Comparison of ENCODE assay signal across 9 mouse cellular contexts in genomic region chr17:45020155-45020930, GRCm38 (mm10).
DNase-seq lines count a peak whose midpoint lies in the region; ATAC-seq and TF ChIP-seq lines count a peak whose summit lies in the region.
"Had no signal": no experiment of that assay in that cellular context is flagged by ENCODE, and none has a peak within 500 bp of the region (broad histone marks: within the 10 kb centered on the region; RNA-seq: fewer than 3 reads in every experiment).

No protein-coding gene starts in this region.

- no peaks in the 10 kb centered on the region for H3K79me2 ChIP-seq in myocyte (ENCODE audit: control insufficient read depth, insufficient read depth)

- peak; percentile 86 to 92 for DNase-seq in adrenal gland, adult (ENCODE audit: inconsistent age in 2 of 2, low spot score in 1 of 2)
- no peak for DNase-seq in adrenal gland, postnatal 4 days (ENCODE audit: low spot score in 2 of 2)
- DNase-seq in lung, embryonic 14.5 days = peak; percentile 56
- DNase-seq in lung, adult 2 months = no peak
- DNase-seq in left cerebral cortex, postnatal 4 days = no peak
- no peak for DNase-seq in left cerebral cortex, postnatal 10 days (ENCODE audit: extremely low spot score in 1 of 2, low spot score in 2 of 2)

- no peaks in the 10 kb centered on the region for H3K9me3 ChIP-seq in lung, embryonic 14.5 days (ENCODE audit: low read depth, low read length)
- no peaks in the 10 kb centered on the region for H3K9me3 ChIP-seq in heart, embryonic 13.5 days
- H3K9me3 ChIP-seq: liver, embryonic 15.5 days had no signal

- H3K4me2 ChIP-seq in lung, embryonic 14.5 days = no peak overlapping the region
- H3K4me2 ChIP-seq in heart, embryonic 13.5 days = no peak overlapping the region
- H3K4me2 ChIP-seq in myocyte (ENCODE audit: low read depth) = peak overlapping the region; percentile 60
- H3K4me2 ChIP-seq: liver, embryonic 15.5 days had no signal

- H3ac ChIP-seq in myocyte (ENCODE audit: control insufficient read depth, insufficient read length) = no peak overlapping the region

- no peak for ATAC-seq in lung, embryonic 14.5 days (ENCODE audit: insufficient read depth)
- no peak for ATAC-seq in heart, embryonic 13.5 days (ENCODE audit: extremely low read depth, insufficient number of reproducible peaks, low FRiP score, low TSS enrichment)

- TF ChIP-seq CTCF in lung, embryonic 14.5 days (IDR thresholded peaks at IDR 0.05; ENCODE audit: low read depth) = no peak
- TF ChIP-seq CTCF in lung, adult 2 months (IDR thresholded peaks at IDR 0.05; ENCODE audit: insufficient read depth, low read length) = no peak

- WGBS in lung, embryonic 14.5 days = 58% methylated on average over 8 of the region's 8 CpGs
- 53% methylated on average over 8 of the region's 8 CpGs for WGBS in lung, adult 2 months
- WGBS in heart, embryonic 13.5 days = 50% methylated on average over 8 of the region's 8 CpGs

- intact Hi-C loops in left cerebral cortex, postnatal 4 days (cut with DNase I) = no loop called here
- intact Hi-C loops in left cerebral cortex, postnatal 10 days (cut with DNase I) = no loop called here

- H3K9ac ChIP-seq in lung, embryonic 14.5 days = no peak overlapping the region
- 0 out of 2 replicates have a peak overlapping the region, but pooled peaks have one; percentile 1 for H3K9ac ChIP-seq in heart, embryonic 13.5 days
- H3K9ac ChIP-seq: liver, embryonic 15.5 days had no signal

- H3K27me3 ChIP-seq in lung, embryonic 14.5 days (ENCODE audit: insufficient read depth, low read length) = no peaks in the 10 kb centered on the region
- no peaks in the 10 kb centered on the region for H3K27me3 ChIP-seq in heart, embryonic 13.5 days (replicated peaks)
- H3K27me3 ChIP-seq in myocyte (ENCODE audit: control insufficient read depth, insufficient read depth, insufficient read length) = no peaks in the 10 kb centered on the region
- H3K27me3 ChIP-seq: liver, embryonic 15.5 days had no signal

- TF ChIP-seq POLR2A in lung, adult 2 months (IDR thresholded peaks at IDR 0.05; ENCODE audit: borderline replicate concordance, extremely low read depth, low read depth, low read length) = no peak
- no peak for TF ChIP-seq POLR2A in myocyte (IDR thresholded peaks at IDR 0.05; ENCODE audit: insufficient read length, low read depth)

- no peak overlapping the region for H3K4me3 ChIP-seq in lung, embryonic 14.5 days (ENCODE audit: low read depth, low read length)
- H3K4me3 ChIP-seq in lung, adult 2 months (replicated peaks; ENCODE audit: extremely low read depth, low read depth, low read length) = no peak overlapping the region
- no peak overlapping the region for H3K4me3 ChIP-seq in heart, embryonic 13.5 days
- H3K4me3 ChIP-seq in myocyte = no peak overlapping the region
- H3K4me3 ChIP-seq: liver, embryonic 15.5 days had no signal

- H3K27ac ChIP-seq in lung, embryonic 14.5 days (ENCODE audit: low read depth) = no peak overlapping the region
- peak overlapping the region; percentile 83 for H3K27ac ChIP-seq in heart, embryonic 13.5 days (replicated peaks)
- H3K27ac ChIP-seq: liver, embryonic 15.5 days had no signal

- no peaks in the 10 kb centered on the region for H3K36me3 ChIP-seq in lung, embryonic 14.5 days (ENCODE audit: insufficient read depth)
- H3K36me3 ChIP-seq in heart, embryonic 13.5 days = no peaks in the 10 kb centered on the region
- H3K36me3 ChIP-seq in myocyte (ENCODE audit: control insufficient read depth, insufficient read depth) = no peaks in the 10 kb centered on the region
- H3K36me3 ChIP-seq: liver, embryonic 15.5 days had no signal

- no peaks in the 10 kb centered on the region for H3K4me1 ChIP-seq in lung, embryonic 14.5 days (ENCODE audit: insufficient read depth)
- H3K4me1 ChIP-seq in lung, adult 2 months (ENCODE audit: control insufficient read depth, insufficient read depth, low read length) = no peaks in the 10 kb centered on the region; the same call in 1 of the 2 replicates
- H3K4me1 ChIP-seq in heart, embryonic 13.5 days = peaks cover 19% of the 10 kb centered on the region
- H3K4me1 ChIP-seq: liver, embryonic 15.5 days had no signal

TF ChIP-seq in myocyte, 11 proteins besides CTCF, POLR2A, EP300 and RAD21:
- no peak for TF ChIP-seq SRF (IDR thresholded peaks at IDR 0.05; ENCODE audit: control insufficient read depth, insufficient read length, low read depth)
- TF ChIP-seq USF1 (IDR thresholded peaks at IDR 0.05; ENCODE audit: low read depth) = peak; percentile 61

Comparison
In these comparisons a context has a peak if more than half of its experiments do, and no peak if none do; other contexts are left out.
1. DNase-seq: peak in adrenal gland, adult (2 of 2) and lung, embryonic 14.5 days (single experiment); none in adrenal gland, postnatal 4 days (0 of 2), lung, adult 2 months (single experiment), left cerebral cortex, postnatal 4 days (single experiment) and left cerebral cortex, postnatal 10 days (0 of 2).